Mouse (Mus musculus) small intestine, adult 2 months (tissue): ENCODE measurements around the gene Ambra1.

Experiments
- CTCF ChIP-seq: fragments of 200-500 bp; IDR thresholded peaks from 2 replicates; pipeline ENCODE4 v1.5.1; 2012; ENCODE audit warnings: low read depth, mild to moderate bottlenecking, control low read depth, inconsistent platforms, low read length, moderate library complexity, mixed read lengths; ENCODE audit not compliant: insufficient replicate concordance, insufficient read length; ENCODE audit errors: extremely low read depth
- POLR2A ChIP-seq: fragments of 200-500 bp; IDR thresholded peaks from 2 replicates; pipeline ENCODE4 v1.6.1; 2012; ENCODE audit warnings: low read depth, mild to moderate bottlenecking, control low read depth, inconsistent platforms, low read length, moderate library complexity

DNA sequence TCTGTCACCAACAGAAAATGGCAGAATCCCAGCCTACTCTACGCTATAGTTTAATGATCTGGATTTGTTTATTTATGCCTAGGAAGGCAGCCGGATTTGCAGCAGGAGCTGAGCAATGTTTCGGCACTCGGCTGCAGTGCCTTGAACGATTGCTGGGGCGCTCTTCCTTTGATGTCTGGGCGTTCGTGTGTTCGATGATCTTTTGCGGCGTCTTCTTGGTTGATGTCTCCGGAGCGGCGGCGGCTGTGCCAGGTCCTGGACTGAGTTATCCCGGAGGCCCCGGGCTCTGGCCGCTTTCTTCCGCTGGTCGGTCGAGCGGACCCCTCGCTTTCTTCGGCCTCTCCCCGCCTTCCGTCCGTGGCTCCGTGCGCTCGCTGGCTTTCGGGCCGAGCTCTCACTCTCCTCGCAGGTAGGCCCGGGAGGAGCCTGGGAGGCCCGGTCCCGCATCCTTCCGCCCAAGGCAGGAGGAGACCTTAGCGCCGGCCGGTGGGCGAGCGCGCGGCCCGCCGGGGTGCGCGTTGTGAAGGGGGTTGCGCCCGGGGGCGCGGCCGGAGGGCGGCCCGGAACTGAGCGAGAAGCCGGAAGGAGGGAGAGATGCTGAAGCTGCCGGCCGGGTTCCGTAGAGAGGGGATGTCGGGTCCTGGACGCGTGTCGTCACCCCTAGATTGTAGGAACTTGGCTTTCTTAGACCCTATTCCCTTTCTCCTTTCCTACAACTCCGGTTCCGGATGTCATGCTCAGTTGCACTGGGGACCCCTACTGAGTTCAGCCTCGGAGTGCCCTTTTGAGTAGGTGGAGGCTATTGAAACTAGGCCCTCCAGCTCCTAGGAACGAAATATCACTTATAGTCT lies at the start of gene Ambra1:
- TF ChIP-seq POLR2A (peak; percentile 48; the same call in 1 of the 2 replicates), CTCF (no peak)
